Comparison of ENCODE assay signal across 7 mouse cellular contexts in genomic region chr10:57486542-57487071, GRCm38 (mm10). TPM values are rescaled to one million over a fixed set of nuclear protein-coding genes. Genes with fewer than 3 reads are reported as not detected.
DNase-seq lines count a peak whose midpoint lies in the region; ATAC-seq and TF ChIP-seq lines count a peak whose summit lies in the region.

No protein-coding gene starts in this region.

- WGBS in liver, embryonic 13.5 days (ENCODE audit: insufficient replicate concordance) = under 1% methylated on average over 65 of the region's 65 CpGs

- ATAC-seq in liver, embryonic 13.5 days (ENCODE audit: low read depth) = peak; percentile 59

- no peak for TF ChIP-seq CTCF in left cerebral cortex, adult 2 months (IDR thresholded peaks at IDR 0.05)
- no peak for TF ChIP-seq CTCF in cortical plate, adult 2 months (IDR thresholded peaks at IDR 0.05; ENCODE audit: extremely low read depth, insufficient read depth, low read length)

- peak overlapping the region; percentile 94 for H3K27ac ChIP-seq in left cerebral cortex, adult 2 months
- peak overlapping the region; percentile 85 for H3K27ac ChIP-seq in cortical plate, adult 2 months (ENCODE audit: insufficient read depth, low read length)
- H3K27ac ChIP-seq in liver, embryonic 13.5 days = peak overlapping the region; percentile 80

- H3K9me3 ChIP-seq in liver, embryonic 13.5 days (replicated peaks) = no peaks in the 10 kb centered on the region

- no peaks in the 10 kb centered on the region for H3K27me3 ChIP-seq in liver, embryonic 13.5 days
- no peaks in the 10 kb centered on the region for H3K27me3 ChIP-seq in myocyte (ENCODE audit: control insufficient read depth, insufficient read depth, insufficient read length)

- no peaks in the 10 kb centered on the region for H3K4me1 ChIP-seq in cortical plate, adult 2 months (ENCODE audit: control insufficient read depth, insufficient read depth, low read length)
- peaks cover 13% of the 10 kb centered on the region for H3K4me1 ChIP-seq in liver, embryonic 13.5 days (replicated peaks)

- peak in 1 of 2 experiments; percentile 76 for DNase-seq in left cerebral cortex, adult 2 months (ENCODE audit: extremely low spot score in 1 of 2, low spot score in 2 of 2)
- no peak for DNase-seq in left cerebral cortex, postnatal 36 days (ENCODE audit: low spot score in 2 of 2)
- DNase-seq in NIH3T3 (ENCODE audit: low read depth) = peak; percentile 68
- DNase-seq in heart, postnatal 4 days = peak; percentile 81
- DNase-seq in liver, embryonic 13.5 days = peak; percentile 43

- H3K4me2 ChIP-seq in liver, embryonic 13.5 days = peak overlapping the region; percentile 90
- H3K4me2 ChIP-seq in myocyte (ENCODE audit: low read depth) = peak overlapping the region; percentile 72

- no peaks in the 10 kb centered on the region for H3K36me3 ChIP-seq in liver, embryonic 13.5 days
- H3K36me3 ChIP-seq in myocyte (ENCODE audit: control insufficient read depth, insufficient read depth) = no peaks in the 10 kb centered on the region

- intact Hi-C loops in left cerebral cortex, adult 2 months (cut with DNase I) = loop anchor here (1.0 kb wide), 1 partner anchor 45 kb away; no protein-coding TSS in a partner anchor
- intact Hi-C loops in left cerebral cortex, postnatal 36 days (cut with DNase I) = loop anchor here (1.0 kb wide), 1 partner anchor 46 kb away; the partner anchor contains the start of gene Serinc1

- peak overlapping the region; percentile 85 for H3K9ac ChIP-seq in liver, embryonic 13.5 days

- peak overlapping the region; percentile 59 for H3ac ChIP-seq in myocyte (ENCODE audit: control insufficient read depth, insufficient read length)

- H3K79me2 ChIP-seq in myocyte (ENCODE audit: control insufficient read depth, insufficient read depth) = peaks cover 47% of the 10 kb centered on the region

- TF ChIP-seq POLR2A in cortical plate, adult 2 months (IDR thresholded peaks at IDR 0.05; ENCODE audit: extremely low read depth, insufficient read depth, low read length) = 0 out of 2 replicates have a peak, but pooled peaks have one; percentile 24
- no peak for TF ChIP-seq POLR2A in myocyte (IDR thresholded peaks at IDR 0.05; ENCODE audit: insufficient read length, low read depth)

- H3K4me3 ChIP-seq in left cerebral cortex, adult 2 months = peak overlapping the region; percentile 94
- H3K4me3 ChIP-seq in cortical plate, adult 2 months (ENCODE audit: insufficient read depth, low read length) = peak overlapping the region; percentile 78
- peak overlapping the region; percentile 79 for H3K4me3 ChIP-seq in liver, embryonic 13.5 days (replicated peaks)
- H3K4me3 ChIP-seq in myocyte = peak overlapping the region; percentile 57

TF ChIP-seq in myocyte, 11 proteins besides CTCF, POLR2A, EP300 and RAD21:
- TF ChIP-seq SRF (IDR thresholded peaks at IDR 0.05; ENCODE audit: control insufficient read depth, insufficient read length, low read depth) = no peak
- no peak for TF ChIP-seq MYOG (IDR thresholded peaks at IDR 0.05; ENCODE audit: control insufficient read depth in 1 of 3, insufficient read depth in 1 of 3, insufficient read length in 2 of 3, low read depth in 2 of 3)
- no peak for TF ChIP-seq TCF12 (IDR thresholded peaks at IDR 0.05; ENCODE audit: insufficient read depth, poor library complexity, severe bottlenecking)
- TF ChIP-seq TCF3 (IDR thresholded peaks at IDR 0.05; ENCODE audit: insufficient read length, low read depth) = no peak
- TF ChIP-seq USF1 (IDR thresholded peaks at IDR 0.05; ENCODE audit: low read depth) = no peak
- no peak for TF ChIP-seq REST (IDR thresholded peaks at IDR 0.05; ENCODE audit: insufficient read depth, insufficient read length)

RNA-seq across cellular contexts. Expression of gene Hsf2, which starts 0.4 kb away (rescaled TPM):
- 10 to 100 TPM; 29.2 to 30.2 TPM for total RNA-seq in left cerebral cortex, adult 2 months (2021)
- 10 to 100 TPM; 26.6 to 33.7 TPM for total RNA-seq in left cerebral cortex, postnatal 36 days (2021)
- 20.9 and 22.4 TPM in 2 replicates for polyA plus RNA-seq in cortical plate, adult 2 months (2012; rRNA removed)
- 10 to 100 TPM; 23.6 to 24.6 TPM for total RNA-seq in heart, postnatal 4 days (2021)
- 9.4 and 12.2 TPM in 2 replicates for polyA plus RNA-seq in liver, embryonic 13.5 days (2015; fragmentation: Nextera tagmentation; extraction: Ambion mirVana)
- 12.7 TPM for polyA plus RNA-seq in myocyte (2012; fragmentation: generic; extraction: Trizol)

RNA-seq across cellular contexts. Expression of gene Serinc1, which starts 45.7 kb away (rescaled TPM):
- total RNA-seq in left cerebral cortex, adult 2 months (2021) = 1,000 to 10,000 TPM in 1 of 2 experiments, 100 to 1,000 TPM in 1; 891 to 1,047 TPM
- total RNA-seq in left cerebral cortex, postnatal 36 days (2021) = 1,000 to 10,000 TPM in 1 of 2 experiments, 100 to 1,000 TPM in 1; 965 to 1,014 TPM
- 598 and 609 TPM in 2 replicates for polyA plus RNA-seq in cortical plate, adult 2 months (2012; rRNA removed)
- total RNA-seq in heart, postnatal 4 days (2021) = 100 to 1,000 TPM; 212 to 222 TPM
- polyA plus RNA-seq in liver, embryonic 13.5 days (2015; fragmentation: Nextera tagmentation; extraction: Ambion mirVana) = 70.2 and 87.0 TPM in 2 replicates
- polyA plus RNA-seq in myocyte (2012; fragmentation: generic; extraction: Trizol) = 72.9 TPM

Comparison
In these comparisons a context has a peak if more than half of its experiments do, and no peak if none do; other contexts are left out.
1. DNase-seq: peak in NIH3T3 (single experiment), heart, postnatal 4 days (single experiment) and liver, embryonic 13.5 days (single experiment); none in left cerebral cortex, postnatal 36 days (0 of 2).
2. Peak in every context shown above with its lines, with median percentiles within 50 percentile points of each other: H3K27ac ChIP-seq and H3K4me3 ChIP-seq.